Mouse (Mus musculus) lung, embryonic 15.5 days (tissue): ENCODE data around the gene Mtus2. TPM values are rescaled to one million over a fixed set of nuclear protein-coding genes. Genes with fewer than 3 reads are reported as not detected.

Experiments
- ATAC-seq: fragments of 200-750 bp; cut with Nextera tagmentation; 2 replicates; pipeline ENCODE4 v1.8.0; 2017; ENCODE audit warnings: moderate number of reproducible peaks, borderline replicate concordance; ENCODE audit not compliant: low FRiP score, low TSS enrichment; ENCODE audit errors: extremely low read depth
- H3K27ac ChIP-seq: fragments of 300-500 bp; sonication (generic); 2 replicates; pipeline ENCODE4 v1.5.1; 2015; ENCODE audit warnings: moderate library complexity, mild to moderate bottlenecking, inconsistent platforms
- H3K27me3 ChIP-seq: fragments of 300-500 bp; sonication (generic); 2 replicates; pipeline ENCODE4 v1.6.1; 2015; ENCODE audit warnings: inconsistent platforms
- H3K36me3 ChIP-seq: fragments of 300-500 bp; sonication (generic); 2 replicates; pipeline ENCODE4 v1.6.1; 2015; ENCODE audit warnings: inconsistent platforms
- H3K4me1 ChIP-seq: fragments of 300-500 bp; sonication (generic); 2 replicates; pipeline ENCODE4 v1.6.1; 2015; ENCODE audit warnings: inconsistent platforms
- H3K4me2 ChIP-seq: fragments of 300-500 bp; sonication (generic); 2 replicates; pipeline ENCODE4 v1.6.1; 2015; ENCODE audit warnings: inconsistent platforms, mild to moderate bottlenecking, moderate library complexity
- H3K4me3 ChIP-seq: fragments of 300-500 bp; sonication (generic); 2 replicates; pipeline ENCODE4 v1.5.1; 2015; ENCODE audit warnings: mild to moderate bottlenecking, inconsistent platforms
- H3K9ac ChIP-seq: fragments of 300-500 bp; sonication (generic); 2 replicates; pipeline ENCODE4 v1.6.1; 2015; ENCODE audit warnings: inconsistent platforms
- H3K9me3 ChIP-seq: fragments of 300-500 bp; sonication (generic); 2 replicates; pipeline ENCODE4 v1.6.1; 2016; ENCODE audit warnings: inconsistent platforms
- WGBS: fragments of 180-500 bp; shearing (Covaris S2); methylation state at CpG from one replicate; pipeline ENCODE4 v1.1.7; 2015; 5-methylcytosine and 5-hydroxymethylcytosine counted together
- polyA plus RNA-seq: library from polyadenylated mRNA; unstranded; fragments of >200 nt; fragmentation: Nextera tagmentation; extraction: Ambion mirVana; gene quantifications from 2 replicates; pipeline ENCODE4 v1.2.1, GENCODE M21; 2015

Gene Mtus2
- polyA plus RNA-seq, 1 experiment from 2014 or later: 8.5 TPM

GRCm38 (mm10) chr5:148339126-148339525 is 382.0 kb downstream of the Mtus2 start:
- Histone ChIP-seq H3K4me1 (peaks cover 11% of the 10 kb centered on the region), H3K4me2 (no peak overlapping the region), H3K4me3 (no peak overlapping the region), H3K36me3 (0 out of 2 replicates have a peak, but pooled peaks cover 7% of the 10 kb centered on the region), H3K27me3 (no peaks in the 10 kb centered on the region), H3K9me3 (no peaks in the 10 kb centered on the region), H3K27ac (no peak overlapping the region), H3K9ac (no peak overlapping the region)
- no peak for ATAC-seq
- 86% methylated on average over 5 of the region's 5 CpGs for WGBS

- WGBS: 27% methylated on average over 26 of the region's 26 CpGs
- peak overlapping the region; percentile 5; the same call in 1 of the 2 replicates for H3K4me3 ChIP-seq
Measured at GRCm38 (mm10) chr5:148342061-148342741, 385.1 kb downstream of the Mtus2 start.

GRCm38 (mm10) chr5:148344374-148344773 is 387.3 kb downstream of the Mtus2 start:
- H3K4me2 ChIP-seq: no peak overlapping the region
- peaks cover 16% of the 10 kb centered on the region for H3K4me1 ChIP-seq
- H3K36me3 ChIP-seq: 0 out of 2 replicates have a peak, but pooled peaks cover 2% of the 10 kb centered on the region
- ATAC-seq: no peak
- no peaks in the 10 kb centered on the region for H3K9me3 ChIP-seq
- H3K27me3 ChIP-seq: no peaks in the 10 kb centered on the region
- WGBS: 64% methylated on average over 5 of the region's 5 CpGs
- H3K4me3 ChIP-seq: no peak overlapping the region
- no peak overlapping the region for H3K27ac ChIP-seq
- H3K9ac ChIP-seq: no peak overlapping the region

More at GRCm38 (mm10) chr5:148342061-148342741, 385.1 kb downstream of the Mtus2 start:
- peak; percentile 80 for ATAC-seq
- no peak overlapping the region for H3K9ac ChIP-seq
- H3K9me3 ChIP-seq: no peaks in the 10 kb centered on the region
- H3K4me1 ChIP-seq: peaks cover 11% of the 10 kb centered on the region
- H3K4me2 ChIP-seq: peak overlapping the region; percentile 47
- 0 out of 2 replicates have a peak, but pooled peaks cover 2% of the 10 kb centered on the region for H3K36me3 ChIP-seq
- H3K27me3 ChIP-seq: no peaks in the 10 kb centered on the region
- peak overlapping the region; percentile 75 for H3K27ac ChIP-seq

- ATAC-seq: no peak
- 91% methylated on average over 8 of the region's 8 CpGs for WGBS
Measured at GRCm38 (mm10) chr5:148346543-148346942, 389.4 kb downstream of the Mtus2 start.

GRCm38 (mm10) chr5:148348153-148348552 is 391.0 kb downstream of the Mtus2 start:
- H3K27me3 ChIP-seq: no peaks in the 10 kb centered on the region
- no peak overlapping the region for H3K9ac ChIP-seq
- no peak overlapping the region for H3K4me2 ChIP-seq
- WGBS: 74% methylated on average over 8 of the region's 8 CpGs
- H3K4me1 ChIP-seq: peaks cover 15% of the 10 kb centered on the region
- no peak for ATAC-seq
- no peak overlapping the region for H3K4me3 ChIP-seq
- H3K36me3 ChIP-seq: 0 out of 2 replicates have a peak, but pooled peaks cover 2% of the 10 kb centered on the region
- no peaks in the 10 kb centered on the region for H3K9me3 ChIP-seq
- H3K27ac ChIP-seq: no peak overlapping the region

More at GRCm38 (mm10) chr5:148346543-148346942, 389.4 kb downstream of the Mtus2 start:
- H3K36me3 ChIP-seq: 0 out of 2 replicates have a peak, but pooled peaks cover 2% of the 10 kb centered on the region
- H3K9ac ChIP-seq: no peak overlapping the region
- no peak overlapping the region for H3K27ac ChIP-seq
- H3K4me1 ChIP-seq: peaks cover 20% of the 10 kb centered on the region
- no peak overlapping the region for H3K4me3 ChIP-seq
- H3K9me3 ChIP-seq: no peaks in the 10 kb centered on the region
- no peak overlapping the region for H3K4me2 ChIP-seq
- no peaks in the 10 kb centered on the region for H3K27me3 ChIP-seq

GRCm38 (mm10) chr5:148349327-148350011 is 392.3 kb downstream of the Mtus2 start:
- H3K36me3 ChIP-seq: 0 out of 2 replicates have a peak, but pooled peaks cover 2% of the 10 kb centered on the region
- WGBS: 33% methylated on average over 15 of the region's 15 CpGs
- no peaks in the 10 kb centered on the region for H3K9me3 ChIP-seq
- peak overlapping the region; percentile 35 for H3K27ac ChIP-seq
- peaks cover 25% of the 10 kb centered on the region for H3K4me1 ChIP-seq
- no peak overlapping the region for H3K4me3 ChIP-seq
- ATAC-seq: peak; percentile 62; the same call in 1 of the 2 replicates
- no peak overlapping the region for H3K9ac ChIP-seq
- peak overlapping the region; percentile 28 for H3K4me2 ChIP-seq
- H3K27me3 ChIP-seq: no peaks in the 10 kb centered on the region

- H3K9me3 ChIP-seq: no peaks in the 10 kb centered on the region
- no peak overlapping the region for H3K9ac ChIP-seq
- no peak overlapping the region for H3K4me3 ChIP-seq
- peaks cover 29% of the 10 kb centered on the region for H3K4me1 ChIP-seq
- no peak for ATAC-seq
- no peak overlapping the region for H3K27ac ChIP-seq
- no peaks in the 10 kb centered on the region for H3K36me3 ChIP-seq
- H3K4me2 ChIP-seq: no peak overlapping the region
- H3K27me3 ChIP-seq: no peaks in the 10 kb centered on the region
- 56% methylated on average over 16 of the region's 16 CpGs for WGBS
Measured at GRCm38 (mm10) chr5:148353429-148353828, 396.3 kb downstream of the Mtus2 start.

- 27% methylated on average over 8 of the region's 8 CpGs for WGBS
- Histone ChIP-seq H3K27me3 (no peaks in the 10 kb centered on the region), H3K36me3 (no peaks in the 10 kb centered on the region), H3K27ac (no peak overlapping the region), H3K9me3 (no peaks in the 10 kb centered on the region), H3K9ac (no peak overlapping the region), H3K4me3 (no peak overlapping the region), H3K4me2 (no peak overlapping the region), H3K4me1 (peaks cover 21% of the 10 kb centered on the region)
- no peak for ATAC-seq
Measured at GRCm38 (mm10) chr5:148354536-148354935, 397.4 kb downstream of the Mtus2 start.

GRCm38 (mm10) chr5:148355822-148356221 is 398.7 kb downstream of the Mtus2 start:
- Histone ChIP-seq H3K4me3 (no peak overlapping the region), H3K4me2 (no peak overlapping the region), H3K27ac (no peak overlapping the region), H3K4me1 (peaks cover 19% of the 10 kb centered on the region), H3K27me3 (no peaks in the 10 kb centered on the region), H3K9me3 (no peaks in the 10 kb centered on the region), H3K36me3 (no peaks in the 10 kb centered on the region), H3K9ac (no peak overlapping the region)
- no peak for ATAC-seq
- WGBS: 83% methylated on average over 3 of the region's 3 CpGs

GRCm38 (mm10) chr5:148357168-148357567 is 400.0 kb downstream of the Mtus2 start:
- no peaks in the 10 kb centered on the region for H3K27me3 ChIP-seq
- no peak overlapping the region for H3K4me2 ChIP-seq
- WGBS: 86% methylated on average over 6 of the region's 6 CpGs
- no peak overlapping the region for H3K27ac ChIP-seq
- no peak for ATAC-seq
- H3K9me3 ChIP-seq: no peaks in the 10 kb centered on the region
- H3K4me1 ChIP-seq: peaks cover 29% of the 10 kb centered on the region
- no peak overlapping the region for H3K4me3 ChIP-seq
- H3K36me3 ChIP-seq: no peaks in the 10 kb centered on the region
- H3K9ac ChIP-seq: no peak overlapping the region

GRCm38 (mm10) chr5:148359131-148359530 is 402.0 kb downstream of the Mtus2 start:
- 84% methylated on average over 11 of the region's 11 CpGs for WGBS
- peaks cover 32% of the 10 kb centered on the region for H3K4me1 ChIP-seq
- no peaks in the 10 kb centered on the region for H3K36me3 ChIP-seq
- no peak overlapping the region for H3K9ac ChIP-seq
- H3K4me3 ChIP-seq: no peak overlapping the region
- no peaks in the 10 kb centered on the region for H3K9me3 ChIP-seq
- H3K27ac ChIP-seq: no peak overlapping the region
- no peak for ATAC-seq
- no peak overlapping the region for H3K4me2 ChIP-seq
- no peaks in the 10 kb centered on the region for H3K27me3 ChIP-seq
